Mouse (Mus musculus): ENCODE data around the gene D6Ertd527e.

DNA sequence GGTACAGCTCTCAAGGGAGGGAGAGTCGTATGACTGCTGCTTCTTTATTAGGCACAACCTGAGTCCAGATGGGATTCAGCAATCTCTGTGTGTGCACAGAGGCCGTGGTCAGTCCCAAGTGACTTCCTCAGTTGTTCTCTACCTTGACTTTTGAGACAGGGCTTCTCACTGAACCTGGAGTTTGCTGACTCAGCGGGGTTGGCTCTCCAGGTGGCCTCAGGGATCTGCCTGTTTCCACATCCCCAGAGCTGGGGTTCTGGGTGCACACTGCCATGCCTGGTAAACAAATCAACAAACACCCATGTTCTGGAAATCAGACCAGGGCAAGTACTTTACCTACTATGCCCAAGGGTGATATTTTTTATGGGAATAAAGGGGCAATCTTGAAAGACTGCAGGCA is 49.3 kb downstream of the D6Ertd527e start:
- TF ChIP-seq CTCF (IDR thresholded peaks at IDR 0.05; ENCODE audit: low read depth) (no peak), EP300 (IDR thresholded peaks at IDR 0.05; ENCODE audit: low read depth) (no peak)

Data from liver, postnatal 0 days (tissue).